8 mouse cellular contexts compared by ENCODE assay signal in the genomic region with DNA sequence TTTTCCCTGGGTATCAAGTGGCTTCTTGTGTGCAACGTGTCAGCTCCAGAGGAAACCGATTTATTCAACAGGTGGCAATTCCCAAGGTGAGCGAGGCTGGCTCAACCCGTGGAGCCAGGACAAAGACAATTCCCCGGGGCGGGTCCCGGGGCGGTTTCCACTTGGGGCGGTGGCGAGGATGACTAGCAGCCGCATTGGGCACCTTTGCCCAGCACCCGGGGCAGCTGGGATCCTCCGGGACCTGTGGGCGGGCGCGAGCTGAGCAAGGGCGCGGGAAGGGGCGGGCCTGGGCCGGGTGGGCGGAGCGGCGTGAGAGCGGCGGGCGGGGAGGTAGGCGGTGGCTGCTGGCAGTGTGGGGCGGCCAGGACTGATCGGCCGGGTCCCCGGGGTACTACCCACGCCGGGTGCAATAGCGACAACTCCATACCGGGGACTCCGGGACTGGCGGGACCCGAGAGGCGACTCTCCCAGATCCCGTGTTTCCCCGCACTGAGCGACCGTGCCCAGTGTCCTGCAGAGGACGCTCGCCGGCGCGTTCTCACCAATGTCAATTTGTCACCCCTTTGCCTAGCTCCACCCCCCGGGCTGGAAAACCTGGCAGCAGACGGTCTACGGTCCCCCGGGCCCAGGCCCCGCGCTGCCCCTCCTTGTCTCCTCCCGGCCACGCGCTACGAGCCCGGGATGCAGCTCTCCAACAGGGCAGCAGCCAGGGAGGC. TPM values are rescaled to one million over a fixed set of nuclear protein-coding genes. Genes with fewer than 3 reads are reported as not detected.
DNase-seq lines count a peak whose midpoint lies in the region; ATAC-seq and TF ChIP-seq lines count a peak whose summit lies in the region.

No protein-coding gene starts in this region.

- H3K9me3 ChIP-seq in ES-E14 (ENCODE audit: control insufficient read depth, insufficient read depth, low read depth, low read length) = no peaks in the 10 kb centered on the region
- H3K9me3 ChIP-seq in forebrain, embryonic 16.5 days (ENCODE audit: control insufficient read depth, low read length) = no peaks in the 10 kb centered on the region
- H3K9me3 ChIP-seq in lung, embryonic 15.5 days = no peaks in the 10 kb centered on the region

- H3K27me3 ChIP-seq in forebrain, embryonic 16.5 days (replicated peaks; ENCODE audit: control insufficient read depth, insufficient read depth, low read length) = no peaks in the 10 kb centered on the region
- no peaks in the 10 kb centered on the region for H3K27me3 ChIP-seq in lung, embryonic 15.5 days

- TF ChIP-seq POLR2A in olfactory bulb, adult 2 months (IDR thresholded peaks at IDR 0.05; ENCODE audit: insufficient read depth, low read depth, low read length) = peak; percentile 18; the same call in 1 of the 2 replicates

- H3K4me2 ChIP-seq in forebrain, embryonic 16.5 days (ENCODE audit: low read length) = peak overlapping the region; percentile 64
- peak overlapping the region; percentile 87 for H3K4me2 ChIP-seq in lung, embryonic 15.5 days

- WGBS in forebrain, embryonic 16.5 days = 1% methylated on average over 57 of the region's 59 CpGs
- WGBS in lung, embryonic 15.5 days = under 1% methylated on average over 56 of the region's 59 CpGs
- 1% methylated on average over 59 of the region's 59 CpGs for WGBS in olfactory bulb, adult 2 months

- peaks cover 3 to 7% of the 10 kb centered on the region in 2 experiments; a peak in 3 of 4 replicates for H3K4me1 ChIP-seq in ES-E14 (ENCODE audit: control insufficient read depth in 2 of 2, insufficient read depth in 2 of 2, low read length in 2 of 2, poor library complexity in 1 of 2)
- H3K4me1 ChIP-seq in forebrain, embryonic 16.5 days (replicated peaks; ENCODE audit: control insufficient read depth, insufficient read depth, low read length) = peaks cover 11% of the 10 kb centered on the region
- H3K4me1 ChIP-seq in lung, embryonic 15.5 days = peaks cover 28% of the 10 kb centered on the region
- H3K4me1 ChIP-seq in olfactory bulb, adult 2 months (ENCODE audit: control insufficient read depth, insufficient read depth, low read length) = peaks cover 11% of the 10 kb centered on the region

- peak overlapping the region; percentile 91 for H3K27ac ChIP-seq in ES-E14 (ENCODE audit: insufficient read depth, low read depth, low read length, poor library complexity, severe bottlenecking)
- peak overlapping the region; percentile 49 for H3K27ac ChIP-seq in forebrain, embryonic 16.5 days (ENCODE audit: low read length)
- peak overlapping the region; percentile 87 for H3K27ac ChIP-seq in lung, embryonic 15.5 days
- peak overlapping the region; percentile 65 for H3K27ac ChIP-seq in olfactory bulb, adult 2 months (ENCODE audit: insufficient read depth, low read depth, low read length)

- H3K9ac ChIP-seq in ES-E14 (ENCODE audit: insufficient read depth, low read depth, low read length, poor library complexity, severe bottlenecking) = peak overlapping the region; percentile 78
- H3K9ac ChIP-seq in forebrain, embryonic 16.5 days (replicated peaks; ENCODE audit: low read depth, low read length) = peak overlapping the region; percentile 80
- H3K9ac ChIP-seq in lung, embryonic 15.5 days = peak overlapping the region; percentile 61

- DNase-seq in ES-E14 (ENCODE audit: low read depth, low spot score) = peak; percentile 80
- peak; percentile 88 for DNase-seq in cerebellum, adult 11-12 months
- peak; percentile 86 to 94 for DNase-seq in heart, postnatal 36 days
- peak; percentile 71 to 73 for DNase-seq in layer of hippocampus, adult 8-10 months (ENCODE audit: low spot score in 2 of 2)
- peak; percentile 82 for DNase-seq in thymus, postnatal 0 days (ENCODE audit: low spot score)

- H3K36me3 ChIP-seq in ES-E14 (ENCODE audit: control insufficient read depth, insufficient read depth, low read length, poor library complexity, severe bottlenecking) = no peaks in the 10 kb centered on the region
- no peaks in the 10 kb centered on the region for H3K36me3 ChIP-seq in forebrain, embryonic 16.5 days (ENCODE audit: control insufficient read depth, insufficient read depth)
- no peaks in the 10 kb centered on the region for H3K36me3 ChIP-seq in lung, embryonic 15.5 days

- TF ChIP-seq CTCF in olfactory bulb, adult 2 months (IDR thresholded peaks at IDR 0.05; ENCODE audit: insufficient read depth, low read depth, low read length) = no peak

- in situ Hi-C loops in ES-E14 (cut with MboI; ENCODE audit: low sequenced_read_pairs in 2 of 2, unreplicated experiment in 2 of 2) = no loop called here

- peak overlapping the region; percentile 80 for H3K4me3 ChIP-seq in ES-E14 (ENCODE audit: insufficient read depth in 1 of 2, low read depth in 1 of 2, low read length in 2 of 2, poor library complexity in 1 of 2, severe bottlenecking in 1 of 2)
- peak overlapping the region; percentile 71 for H3K4me3 ChIP-seq in forebrain, embryonic 16.5 days (replicated peaks; ENCODE audit: low read length)
- peak overlapping the region; percentile 70 for H3K4me3 ChIP-seq in lung, embryonic 15.5 days
- peak overlapping the region; percentile 74 for H3K4me3 ChIP-seq in olfactory bulb, adult 2 months (ENCODE audit: insufficient read depth, low read depth, low read length)

- peak; percentile 97 for ATAC-seq in forebrain, embryonic 16.5 days
- ATAC-seq in lung, embryonic 15.5 days (ENCODE audit: borderline replicate concordance, extremely low read depth, low FRiP score, low TSS enrichment) = peak; percentile 95

- intact Hi-C loops in heart, postnatal 36 days (cut with DNase I) = loop anchor here (2.0 kb wide), 1 partner anchor 18 kb away; no protein-coding TSS in a partner anchor

TF ChIP-seq in ES-E14, 5 proteins besides CTCF, POLR2A, EP300 and RAD21:
- TF ChIP-seq CHD2 (IDR thresholded peaks at IDR 0.05; ENCODE audit: low read depth, low read length) = no peak; the same call in 1 of the 2 replicates
- TF ChIP-seq ZNF384 (IDR thresholded peaks at IDR 0.05; ENCODE audit: low read depth, low read length) = no peak
- no peak for TF ChIP-seq ZC3H11A (IDR thresholded peaks at IDR 0.05; ENCODE audit: borderline replicate concordance, low read depth, low read length)
- TF ChIP-seq MAFK (IDR thresholded peaks at IDR 0.05; ENCODE audit: insufficient read depth, low read depth, low read length) = no peak
- no peak for TF ChIP-seq HCFC1 (IDR thresholded peaks at IDR 0.05; ENCODE audit: borderline replicate concordance, insufficient read depth, low read length)

RNA-seq across cellular contexts. Expression of gene Parp16, which starts 19.8 kb away (rescaled TPM):
- total RNA-seq in ES-E14 (2012; rRNA removed) = 4.9 TPM in 2 replicates
- 5.4 and 6.6 TPM in 2 replicates for polyA plus RNA-seq in forebrain, embryonic 16.5 days (2015; fragmentation: Nextera tagmentation; extraction: Ambion mirVana)
- 1 to 10 TPM; 3.8 to 4.1 TPM for total RNA-seq in heart, postnatal 36 days (2021)
- total RNA-seq in layer of hippocampus, adult 8-10 months (2022) = 1 to 10 TPM; 4.4 to 6.0 (median 5.6) TPM
- 5.4 and 5.6 TPM in 2 replicates for polyA plus RNA-seq in lung, embryonic 15.5 days (2015; fragmentation: Nextera tagmentation; extraction: Ambion mirVana)
- polyA plus RNA-seq in olfactory bulb, adult 2 months (2012; ENCODE audit: insufficient read depth, insufficient read length, low replicate concordance, missing spikeins) = not detected in 2 replicates
- 6.0 and 7.3 TPM in 2 replicates for polyA plus RNA-seq in thymus, postnatal 0 days (2015; fragmentation: Nextera tagmentation; extraction: Ambion mirVana)

RNA-seq across cellular contexts. Expression of gene Cilp, which starts 50.0 kb away (rescaled TPM):
- 0.09 and 0.11 TPM in 2 replicates for total RNA-seq in ES-E14 (2012; rRNA removed)
- 0.18 and 0.20 TPM in 2 replicates for polyA plus RNA-seq in forebrain, embryonic 16.5 days (2015; fragmentation: Nextera tagmentation; extraction: Ambion mirVana)
- 1 to 10 TPM; 3.9 to 5.6 TPM for total RNA-seq in heart, postnatal 36 days (2021)
- under 1 TPM in 2 of 4 experiments, not detected in 2; 0.10 to 0.16 TPM for total RNA-seq in layer of hippocampus, adult 8-10 months (2022)
- polyA plus RNA-seq in lung, embryonic 15.5 days (2015; fragmentation: Nextera tagmentation; extraction: Ambion mirVana) = 0.09 and 0.16 TPM in 2 replicates
- polyA plus RNA-seq in olfactory bulb, adult 2 months (2012; ENCODE audit: insufficient read depth, insufficient read length, low replicate concordance, missing spikeins) = not detected in 2 replicates
- polyA plus RNA-seq in thymus, postnatal 0 days (2015; fragmentation: Nextera tagmentation; extraction: Ambion mirVana) = 0.61 and 0.77 TPM in 2 replicates

Comparison
In these comparisons a context has a peak if more than half of its experiments do, and no peak if none do; other contexts are left out.
1. Peak in every context shown above with its lines: DNase-seq, ATAC-seq, H3K4me3 ChIP-seq and H3K27ac ChIP-seq.